Mouse (Mus musculus) heart, postnatal 36 days (tissue): Measurements from ENCODE around the gene Cenpj. TPM values are rescaled to one million over a fixed set of nuclear protein-coding genes. Genes with fewer than 3 reads are reported as not detected.

Experiments used
- DNase-seq, 2 experiments: peaks; one replicate each; pipeline ENCODE4 v3.0.0; 2021 to 2022
- intact Hi-C: fragments of 180-260 bp; cut with DNase I; formaldehyde crosslinking; loops from one replicate; pipeline ENCODE4 v1.15.1; 2025
- total RNA-seq, 2 experiments: library from RNA; stranded (reverse); gene quantifications; 2 replicates each; pipeline ENCODE4 v1.2.3; 2021

Gene Cenpj
- 1 to 10 TPM; 2.5 to 3.1 TPM for total RNA-seq

- peak; percentile 88 to 89 for DNase-seq
- intact Hi-C loops: loop anchor here (2.0 to 10.0 kb wide), 3 partner anchors 93 to 309 kb away; partner anchors contain the start of genes Mphosph8, Pspc1 and Zmym2
These were observed at the start of gene Cenpj, which contains the start of gene Parp4 for GRCm38 (mm10) chr14:56575416-56575815. TSS of gene Cenpj (minus strand) at chr14:56575425. TSS of gene Parp4 (plus strand) at chr14:56575619.

GRCm38 (mm10) chr14:56620425-56620824 lies 45.2 kb upstream of the Cenpj start:
- intact Hi-C loops: no loop called here
- no peak for DNase-seq

GRCm38 (mm10) chr14:56617470-56617869 lies 42.2 kb upstream of the Cenpj start:
- intact Hi-C loops: no loop called here

GRCm38 (mm10) chr14:56613212-56613611 lies 38.0 kb upstream of the Cenpj start:
- no peak for DNase-seq
- intact Hi-C loops: no loop called here

More at GRCm38 (mm10) chr14:56617470-56617869, 42.2 kb upstream of the Cenpj start:
- no peak for DNase-seq

- intact Hi-C loops: no loop called here
- no peak for DNase-seq
These were observed 29.9 kb upstream of the Cenpj start for GRCm38 (mm10) chr14:56605136-56605535.

- DNase-seq: no peak
- intact Hi-C loops: no loop called here
These were observed 29.2 kb upstream of the Cenpj start for GRCm38 (mm10) chr14:56604438-56604837.

GRCm38 (mm10) chr14:56602069-56602468 lies 26.8 kb upstream of the Cenpj start:
- no peak for DNase-seq
- intact Hi-C loops: no loop called here

GRCm38 (mm10) chr14:56598759-56599158 lies 23.5 kb upstream of the Cenpj start:
- intact Hi-C loops: loop anchor here (10.0 kb wide), 1 partner anchor 196 kb away; no protein-coding TSS in a partner anchor
- DNase-seq: peak; percentile 27 to 66

GRCm38 (mm10) chr14:56594811-56595210 lies 19.6 kb upstream of the Cenpj start:
- intact Hi-C loops: loop anchor here (10.0 kb wide), 1 partner anchor 200 kb away; no protein-coding TSS in a partner anchor
- DNase-seq: no peak

GRCm38 (mm10) chr14:56592191-56592590 lies 17.0 kb upstream of the Cenpj start:
- intact Hi-C loops: loop anchor here (10.0 kb wide), 1 partner anchor 203 kb away; no protein-coding TSS in a partner anchor
- DNase-seq: no peak

- intact Hi-C loops: no loop called here
- DNase-seq: no peak
These were observed 7.1 kb upstream of the Cenpj start for GRCm38 (mm10) chr14:56582294-56582693.

GRCm38 (mm10) chr14:56581117-56581516 lies 5.9 kb upstream of the Cenpj start:
- DNase-seq: no peak
- intact Hi-C loops: no loop called here

- no peak for DNase-seq
- intact Hi-C loops: loop anchor here (10.0 kb wide), 2 partner anchors 196 to 306 kb away; partner anchors contain the start of genes Pspc1 and Zmym2
These were observed 3.8 kb upstream of the Cenpj start for GRCm38 (mm10) chr14:56579011-56579410.

- intact Hi-C loops: loop anchor here (2.0 to 10.0 kb wide), 3 partner anchors 93 to 309 kb away; partner anchors contain the start of genes Mphosph8, Pspc1 and Zmym2
- no peak for DNase-seq
These were observed 1.0 kb upstream of the Cenpj start for GRCm38 (mm10) chr14:56575969-56576901.

- DNase-seq: no peak
- intact Hi-C loops: loop anchor here (10.0 kb wide), 2 partner anchors 202 to 312 kb away; partner anchors contain the start of genes Pspc1 and Zmym2
These were observed 2.7 kb downstream of the Cenpj start for GRCm38 (mm10) chr14:56572546-56572945.

- intact Hi-C loops: loop anchor here (10.0 kb wide), 2 partner anchors 203 to 313 kb away; partner anchors contain the start of genes Pspc1 and Zmym2
These were observed 3.7 kb downstream of the Cenpj start for GRCm38 (mm10) chr14:56571310-56572093.

GRCm38 (mm10) chr14:56569041-56569440 lies 6.2 kb downstream of the Cenpj start:
- DNase-seq: no peak
- intact Hi-C loops: no loop called here

More at GRCm38 (mm10) chr14:56571310-56572093, 3.7 kb downstream of the Cenpj start:
- peak; percentile 92 to 94 for DNase-seq

GRCm38 (mm10) chr14:56567476-56567875 lies 7.7 kb downstream of the Cenpj start:
- no peak for DNase-seq
- intact Hi-C loops: no loop called here

GRCm38 (mm10) chr14:56559134-56559533 lies 16.1 kb downstream of the Cenpj start:
- intact Hi-C loops: no loop called here

GRCm38 (mm10) chr14:56554716-56555115 lies 20.5 kb downstream of the Cenpj start:
- intact Hi-C loops: no loop called here
- no peak for DNase-seq

More at GRCm38 (mm10) chr14:56559134-56559533, 16.1 kb downstream of the Cenpj start:
- no peak for DNase-seq
